Mouse (Mus musculus): ENCODE measurements around the gene Unc13a. TPM values are rescaled to one million over a fixed set of nuclear protein-coding genes. Genes with fewer than 3 reads are reported as not detected.

The Unc13a gene
- polyA plus RNA-seq, 1 experiment from 2014 or later, result 22.4 TPM

DNA sequence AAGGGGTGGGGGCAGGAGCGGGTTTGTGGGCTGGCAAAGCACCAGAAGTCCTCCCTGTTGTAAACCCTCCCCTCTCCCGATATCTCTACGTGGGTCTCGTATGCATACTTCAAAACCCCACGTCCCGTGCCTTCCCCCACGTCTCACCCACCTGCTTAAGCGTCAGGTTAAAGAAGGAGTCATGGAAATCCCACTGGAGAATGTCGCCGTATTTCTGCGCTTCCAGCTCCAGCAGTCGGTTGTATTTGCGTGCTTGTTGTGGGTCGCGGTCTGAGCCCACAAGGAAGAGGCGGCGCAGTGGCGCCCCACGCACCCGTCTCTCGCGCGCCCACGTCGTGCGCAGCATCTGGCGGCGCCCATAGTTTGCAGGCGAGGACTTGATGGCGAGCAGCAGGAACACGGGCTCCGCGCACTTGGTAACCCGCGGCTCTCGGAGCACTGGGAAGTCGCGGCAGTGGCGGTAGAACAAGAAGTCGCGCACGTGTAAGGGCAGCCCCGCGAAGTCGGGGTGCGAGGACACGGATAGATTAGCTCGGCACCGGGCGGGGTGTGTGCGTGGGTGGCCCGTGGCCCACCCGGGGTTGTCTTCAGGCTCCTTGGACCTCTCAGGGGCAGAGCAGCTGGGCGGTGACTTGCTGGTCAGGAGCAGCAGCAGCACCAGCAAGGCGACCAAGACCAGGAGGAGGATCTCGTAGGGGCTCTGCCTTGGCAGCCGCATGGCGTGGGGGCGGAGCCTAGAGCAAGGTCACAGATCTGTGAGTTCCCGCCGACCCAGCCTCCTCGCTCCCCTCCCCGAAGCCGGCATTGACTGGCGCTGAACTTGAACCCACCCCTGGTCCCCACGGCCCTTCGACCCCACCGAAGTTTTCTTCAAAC, 21.8 kb upstream of the Unc13a start:
- Histone ChIP-seq H3K27me3 (replicated peaks; ENCODE audit: control insufficient read depth, insufficient read depth, low read length) (peaks cover 75% of the 10 kb centered on the region), H3K9ac (ENCODE audit: low read depth, low read length) (peak overlapping the region; percentile 50), H3K27ac (ENCODE audit: low read depth, low read length) (no peak overlapping the region), H3K4me3 (ENCODE audit: low read length) (peak overlapping the region; percentile 33), H3K4me2 (ENCODE audit: low read length) (peak overlapping the region; percentile 56), H3K4me1 (ENCODE audit: control insufficient read depth, insufficient read depth, low read depth, low read length) (peaks cover 15% of the 10 kb centered on the region), H3K36me3 (ENCODE audit: control insufficient read depth, insufficient read depth, low read length) (no peaks in the 10 kb centered on the region), H3K9me3 (ENCODE audit: control insufficient read depth, low read length) (0 out of 2 replicates have a peak, but pooled peaks cover 2% of the 10 kb centered on the region)
- WGBS, result 6% methylated on average over 64 of the region's 68 CpGs
- ATAC-seq, result peak; percentile 29; the same call in 1 of the 2 replicates

- Histone ChIP-seq H3K27ac (ENCODE audit: low read depth, low read length) (no peak overlapping the region), H3K4me2 (ENCODE audit: low read length) (peak overlapping the region; percentile 15), H3K36me3 (ENCODE audit: control insufficient read depth, insufficient read depth, low read length) (no peaks in the 10 kb centered on the region), H3K4me1 (ENCODE audit: control insufficient read depth, insufficient read depth, low read depth, low read length) (peaks cover 15% of the 10 kb centered on the region), H3K9ac (ENCODE audit: low read depth, low read length) (0 out of 2 replicates have a peak overlapping the region, but pooled peaks have one; percentile 27), H3K9me3 (ENCODE audit: control insufficient read depth, low read length) (0 out of 2 replicates have a peak, but pooled peaks cover 2% of the 10 kb centered on the region), H3K27me3 (replicated peaks; ENCODE audit: control insufficient read depth, insufficient read depth, low read length) (peaks cover 84% of the 10 kb centered on the region), H3K4me3 (ENCODE audit: low read length) (peak overlapping the region; percentile 11; the same call in 1 of the 2 replicates)
- WGBS, result 0% methylated on average over 26 of the region's 30 CpGs
- ATAC-seq, result no peak
These were observed 21.0 kb upstream of the Unc13a start for GRCm38 (mm10) chr8:71692509-71692908.

- Histone ChIP-seq H3K4me1 (ENCODE audit: control insufficient read depth, insufficient read depth, low read depth, low read length) (peaks cover 28% of the 10 kb centered on the region), H3K4me3 (ENCODE audit: low read length) (peak within 1 kb of the TSS; percentile 9; the same call in 1 of the 2 replicates), H3K27me3 (replicated peaks; ENCODE audit: control insufficient read depth, insufficient read depth, low read length) (peaks cover 90% of the 10 kb centered on the region), H3K4me2 (ENCODE audit: low read length) (peak within 1 kb of the TSS; percentile 35; the same call in 1 of the 2 replicates), H3K36me3 (ENCODE audit: control insufficient read depth, insufficient read depth, low read length) (no peaks in the 10 kb centered on the region), H3K27ac (ENCODE audit: low read depth, low read length) (no peak within 1 kb of the TSS), H3K9ac (ENCODE audit: low read depth, low read length) (no peak within 1 kb of the TSS), H3K9me3 (ENCODE audit: control insufficient read depth, low read length) (0 out of 2 replicates have a peak, but pooled peaks cover 2% of the 10 kb centered on the region)
- WGBS, result 4% methylated on average over 33 of the region's 33 CpGs
- no peak for ATAC-seq
These were observed 17.5 kb upstream of the Unc13a start, which contains the start of gene Insl3 for GRCm38 (mm10) chr8:71689028-71689427. Gene Insl3 (plus strand): TSS chr8:71689214.

GRCm38 (mm10) chr8:71687616-71688015, 16.1 kb upstream of the Unc13a start:
- Histone ChIP-seq H3K27ac (ENCODE audit: low read depth, low read length) (no peak overlapping the region), H3K27me3 (replicated peaks; ENCODE audit: control insufficient read depth, insufficient read depth, low read length) (peaks cover 90% of the 10 kb centered on the region), H3K36me3 (ENCODE audit: control insufficient read depth, insufficient read depth, low read length) (no peaks in the 10 kb centered on the region), H3K4me1 (ENCODE audit: control insufficient read depth, insufficient read depth, low read depth, low read length) (peaks cover 17% of the 10 kb centered on the region), H3K4me2 (ENCODE audit: low read length) (no peak overlapping the region), H3K9ac (ENCODE audit: low read depth, low read length) (no peak overlapping the region), H3K9me3 (ENCODE audit: control insufficient read depth, low read length) (no peaks in the 10 kb centered on the region), H3K4me3 (ENCODE audit: low read length) (no peak overlapping the region)
- ATAC-seq, result no peak
- WGBS, result 5% methylated on average over 8 of the region's 8 CpGs

DNA sequence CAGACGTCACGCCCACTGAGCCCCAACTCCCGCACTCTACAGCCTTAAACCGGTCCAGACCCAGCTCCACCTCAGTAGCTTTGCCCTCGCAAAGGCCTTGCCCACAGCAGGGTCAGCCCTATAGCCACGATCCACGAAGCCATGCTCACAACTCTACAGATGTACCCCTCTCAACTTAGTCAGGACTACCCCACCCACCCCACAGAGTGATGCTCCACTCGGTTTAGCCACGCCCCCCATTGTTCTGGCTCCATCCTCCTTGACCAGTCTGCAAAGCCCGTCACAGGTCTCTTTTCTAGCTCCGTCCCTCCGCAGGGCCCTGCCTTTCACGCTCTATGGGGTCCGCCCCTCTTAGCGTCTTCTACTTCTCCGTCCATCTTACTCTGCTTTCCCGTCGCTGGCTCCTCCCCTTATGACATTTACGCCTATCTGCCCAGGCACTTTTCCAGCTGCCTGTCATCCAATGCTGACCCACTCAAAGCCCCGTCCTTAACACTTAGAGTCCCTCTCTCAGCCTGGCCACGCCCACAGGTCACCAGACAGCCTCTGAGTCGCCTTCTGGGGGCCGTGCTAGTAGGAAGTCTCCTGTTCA, 14.7 kb upstream of the Unc13a start:
- Histone ChIP-seq H3K9ac (ENCODE audit: low read depth, low read length) (peak overlapping the region; percentile 63), H3K27ac (ENCODE audit: low read depth, low read length) (no peak overlapping the region; the same call in 1 of the 2 replicates), H3K4me2 (ENCODE audit: low read length) (peak overlapping the region; percentile 70), H3K4me3 (ENCODE audit: low read length) (peak overlapping the region; percentile 47), H3K36me3 (ENCODE audit: control insufficient read depth, insufficient read depth, low read length) (no peaks in the 10 kb centered on the region), H3K4me1 (ENCODE audit: control insufficient read depth, insufficient read depth, low read depth, low read length) (peaks cover 17% of the 10 kb centered on the region), H3K27me3 (replicated peaks; ENCODE audit: control insufficient read depth, insufficient read depth, low read length) (peaks cover 91% of the 10 kb centered on the region), H3K9me3 (ENCODE audit: control insufficient read depth, low read length) (no peaks in the 10 kb centered on the region)
- peak; percentile 73 for ATAC-seq
- 4% methylated on average over 23 of the region's 23 CpGs for WGBS

DNA sequence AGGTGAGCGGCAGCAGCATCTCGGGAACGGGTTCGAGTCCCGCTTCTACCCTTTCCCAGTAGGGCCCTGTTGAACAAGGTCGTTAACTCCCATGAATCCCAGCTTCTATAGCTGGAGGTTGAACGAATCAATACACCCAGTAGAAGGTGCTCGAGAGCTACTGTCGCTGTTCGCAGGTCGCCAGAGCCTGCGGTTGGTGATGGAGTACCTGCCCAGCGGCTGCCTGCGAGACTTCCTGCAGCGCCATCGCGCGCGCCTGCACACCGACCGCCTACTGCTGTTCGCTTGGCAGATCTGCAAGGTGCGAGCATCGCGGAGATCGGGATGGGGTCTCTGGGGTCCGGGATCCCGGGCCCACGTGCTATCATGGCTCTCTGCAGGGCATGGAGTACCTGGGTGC, 14.0 kb upstream of the Unc13a start:
- H3K4me1 ChIP-seq (ENCODE audit: control insufficient read depth, insufficient read depth, low read depth, low read length), result peaks cover 19% of the 10 kb centered on the region
- ATAC-seq, result peak; percentile 56
- peaks cover 91% of the 10 kb centered on the region for H3K27me3 ChIP-seq (replicated peaks; ENCODE audit: control insufficient read depth, insufficient read depth, low read length)
- peak overlapping the region; percentile 47 for H3K4me3 ChIP-seq (ENCODE audit: low read length)
- H3K27ac ChIP-seq (ENCODE audit: low read depth, low read length), result no peak overlapping the region; the same call in 1 of the 2 replicates
- H3K36me3 ChIP-seq (ENCODE audit: control insufficient read depth, insufficient read depth, low read length), result no peaks in the 10 kb centered on the region
- no peaks in the 10 kb centered on the region for H3K9me3 ChIP-seq (ENCODE audit: control insufficient read depth, low read length)
- WGBS, result 5% methylated on average over 29 of the region's 29 CpGs
- peak overlapping the region; percentile 63 for H3K9ac ChIP-seq (ENCODE audit: low read depth, low read length)
- peak overlapping the region; percentile 70 for H3K4me2 ChIP-seq (ENCODE audit: low read length)

GRCm38 (mm10) chr8:71684701-71685100, 13.1 kb upstream of the Unc13a start:
- Histone ChIP-seq H3K9me3 (ENCODE audit: control insufficient read depth, low read length) (no peaks in the 10 kb centered on the region), H3K9ac (ENCODE audit: low read depth, low read length) (no peak overlapping the region), H3K4me1 (ENCODE audit: control insufficient read depth, insufficient read depth, low read depth, low read length) (peaks cover 24% of the 10 kb centered on the region), H3K27me3 (replicated peaks; ENCODE audit: control insufficient read depth, insufficient read depth, low read length) (peaks cover 89% of the 10 kb centered on the region), H3K36me3 (ENCODE audit: control insufficient read depth, insufficient read depth, low read length) (no peaks in the 10 kb centered on the region), H3K4me3 (ENCODE audit: low read length) (no peak overlapping the region), H3K27ac (ENCODE audit: low read depth, low read length) (no peak overlapping the region), H3K4me2 (ENCODE audit: low read length) (no peak overlapping the region)
- no peak for ATAC-seq
- WGBS, result 18% methylated on average over 10 of the region's 10 CpGs

- no peak overlapping the region for H3K27ac ChIP-seq (ENCODE audit: low read depth, low read length)
- 55% methylated on average over 12 of the region's 12 CpGs for WGBS
- no peak overlapping the region for H3K9ac ChIP-seq (ENCODE audit: low read depth, low read length)
- peaks cover 87% of the 10 kb centered on the region for H3K27me3 ChIP-seq (replicated peaks; ENCODE audit: control insufficient read depth, insufficient read depth, low read length)
- H3K9me3 ChIP-seq (ENCODE audit: control insufficient read depth, low read length), result no peaks in the 10 kb centered on the region
- peaks cover 24% of the 10 kb centered on the region for H3K4me1 ChIP-seq (ENCODE audit: control insufficient read depth, insufficient read depth, low read depth, low read length)
- ATAC-seq, result no peak
- H3K4me2 ChIP-seq (ENCODE audit: low read length), result no peak overlapping the region
- no peak overlapping the region for H3K4me3 ChIP-seq (ENCODE audit: low read length)
- H3K36me3 ChIP-seq (ENCODE audit: control insufficient read depth, insufficient read depth, low read length), result no peaks in the 10 kb centered on the region
These were observed 11.3 kb upstream of the Unc13a start for GRCm38 (mm10) chr8:71682832-71683231.

- no peaks in the 10 kb centered on the region for H3K36me3 ChIP-seq (ENCODE audit: control insufficient read depth, insufficient read depth, low read length)
- H3K4me2 ChIP-seq (ENCODE audit: low read length), result no peak overlapping the region
- H3K4me3 ChIP-seq (ENCODE audit: low read length), result no peak overlapping the region
- no peak overlapping the region for H3K27ac ChIP-seq (ENCODE audit: low read depth, low read length)
- peaks cover 79% of the 10 kb centered on the region for H3K27me3 ChIP-seq (replicated peaks; ENCODE audit: control insufficient read depth, insufficient read depth, low read length)
- ATAC-seq, result no peak
- peaks cover 22% of the 10 kb centered on the region for H3K4me1 ChIP-seq (ENCODE audit: control insufficient read depth, insufficient read depth, low read depth, low read length)
- H3K9me3 ChIP-seq (ENCODE audit: control insufficient read depth, low read length), result no peaks in the 10 kb centered on the region
- no peak overlapping the region for H3K9ac ChIP-seq (ENCODE audit: low read depth, low read length)
- WGBS, result 7% methylated on average over 15 of the region's 18 CpGs
These were observed 9.9 kb upstream of the Unc13a start for GRCm38 (mm10) chr8:71681369-71681915.

All from hindbrain, embryonic 16.5 days (tissue).